Mouse (Mus musculus) limb, embryonic 14.5 days (tissue): ENCODE data around the gene Sfmbt1. TPM values are rescaled to one million over a fixed set of nuclear protein-coding genes. Genes with fewer than 3 reads are reported as not detected.

Experiments
- ATAC-seq: fragments of 200-750 bp; cut with Nextera tagmentation; 2 replicates; pipeline ENCODE4 v1.8.0; 2017; ENCODE audit warnings: low read depth, moderate number of reproducible peaks, moderate TSS enrichment; ENCODE audit not compliant: low FRiP score
- DNase-seq: peaks from one replicate; pipeline ENCODE4 v3.0.0-alpha.2; 2015; ENCODE audit warnings: low spot score
- H3K27ac ChIP-seq: fragments of 300-500 bp; sonication (generic); replicated peaks from 2 replicates; pipeline ENCODE4 v1.5.1; 2014; ENCODE audit warnings: low read depth, mild to moderate bottlenecking, low read length, moderate library complexity, mixed read lengths
- H3K27me3 ChIP-seq: fragments of 300-500 bp; sonication (generic); 2 replicates; pipeline ENCODE4 v1.6.1; 2014; ENCODE audit warnings: low read length, mixed read lengths; ENCODE audit not compliant: control insufficient read depth, insufficient read depth
- H3K36me3 ChIP-seq: fragments of 300-500 bp; sonication (generic); 2 replicates; pipeline ENCODE4 v1.6.1; 2014; ENCODE audit warnings: mild to moderate bottlenecking, low read length, moderate library complexity, mixed read lengths; ENCODE audit not compliant: control insufficient read depth, insufficient read depth
- H3K4me1 ChIP-seq: fragments of 300-500 bp; sonication (generic); 2 replicates; pipeline ENCODE4 v1.6.1; 2014; ENCODE audit warnings: antibody characterized with exemption, low read length, mixed read lengths; ENCODE audit not compliant: control insufficient read depth, insufficient read depth
- H3K4me2 ChIP-seq: fragments of 300-500 bp; sonication (generic); replicated peaks from 2 replicates; pipeline ENCODE4 v1.6.1; 2014; ENCODE audit warnings: low read depth, mild to moderate bottlenecking, low read length, moderate library complexity; ENCODE audit not compliant: severe bottlenecking
- H3K4me3 ChIP-seq: fragments of 300-500 bp; sonication (generic); replicated peaks from 2 replicates; pipeline ENCODE4 v1.5.1; 2014; ENCODE audit warnings: low read length
- H3K9ac ChIP-seq: fragments of 300-500 bp; sonication (generic); 2 replicates; pipeline ENCODE4 v1.6.1; 2014; ENCODE audit warnings: mild to moderate bottlenecking, low read depth, low read length, moderate library complexity; ENCODE audit not compliant: severe bottlenecking
- H3K9me3 ChIP-seq: fragments of 300-500 bp; sonication (generic); 2 replicates; pipeline ENCODE4 v1.6.1; 2016; ENCODE audit warnings: low read length; ENCODE audit not compliant: control insufficient read depth
- POLR2A ChIP-seq: fragments of 200-500 bp; IDR thresholded peaks from 2 replicates; pipeline ENCODE4 v1.8.0; 2012; ENCODE audit warnings: inconsistent platforms, mild to moderate bottlenecking, moderate library complexity, borderline replicate concordance; ENCODE audit not compliant: insufficient read depth, insufficient read length; ENCODE audit errors: extremely low read depth
- WGBS: fragments of 180-500 bp; shearing (Covaris S2); extraction: QIAGEN DNeasy Blood & Tissue Kit; methylation state at CpG from one replicate; pipeline ENCODE4 v1.1.7; 2014; 5-methylcytosine and 5-hydroxymethylcytosine counted together
- polyA plus RNA-seq, 2 experiments: library from polyadenylated mRNA; depleted of rRNA in 1 of 2; stranded (reverse) in 1 of 2; unstranded in 1 of 2; fragments of >200 nt; fragmentation: Nextera tagmentation in 1 of 2; extraction: Ambion mirVana in 1 of 2; gene quantifications; 2 replicates each; pipeline versions ENCODE4 v1.2.1 to v1.2.3; 2012 to 2014

Sfmbt1 gene
- polyA plus RNA-seq, 2 experiments = 7.7 to 14.0 TPM

DNA sequence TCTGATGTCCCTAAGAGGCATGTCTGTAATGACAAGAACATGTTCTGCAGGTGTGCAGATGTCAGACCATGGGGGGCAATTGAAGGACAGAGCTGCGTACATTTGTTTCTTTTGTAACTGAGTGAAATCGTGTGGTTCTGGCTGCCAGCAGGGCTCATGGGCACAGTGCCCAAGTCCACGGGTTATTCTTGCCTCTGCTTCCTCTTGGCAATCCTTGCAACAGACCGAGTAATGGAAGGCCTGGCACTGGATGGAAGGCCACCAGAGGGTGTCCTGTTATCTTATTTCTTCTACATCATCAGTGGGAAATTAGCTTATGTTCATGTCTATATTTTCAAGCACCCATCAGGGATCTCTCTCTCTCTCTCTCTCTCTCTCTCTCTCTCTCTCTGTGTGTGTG, 19.0 kb upstream of the Sfmbt1 start:
- Histone ChIP-seq H3K4me2 (no peak overlapping the region), H3K27ac (no peak overlapping the region), H3K4me3 (no peak overlapping the region), H3K36me3 (peaks cover 9% of the 10 kb centered on the region; the same call in 1 of the 2 replicates), H3K9ac (no peak overlapping the region), H3K9me3 (no peaks in the 10 kb centered on the region), H3K27me3 (no peaks in the 10 kb centered on the region), H3K4me1 (no peaks in the 10 kb centered on the region)
- DNase-seq = no peak
- no peak for TF ChIP-seq POLR2A
- no peak for ATAC-seq
- 59% methylated on average over 4 of the region's 4 CpGs for WGBS

DNA sequence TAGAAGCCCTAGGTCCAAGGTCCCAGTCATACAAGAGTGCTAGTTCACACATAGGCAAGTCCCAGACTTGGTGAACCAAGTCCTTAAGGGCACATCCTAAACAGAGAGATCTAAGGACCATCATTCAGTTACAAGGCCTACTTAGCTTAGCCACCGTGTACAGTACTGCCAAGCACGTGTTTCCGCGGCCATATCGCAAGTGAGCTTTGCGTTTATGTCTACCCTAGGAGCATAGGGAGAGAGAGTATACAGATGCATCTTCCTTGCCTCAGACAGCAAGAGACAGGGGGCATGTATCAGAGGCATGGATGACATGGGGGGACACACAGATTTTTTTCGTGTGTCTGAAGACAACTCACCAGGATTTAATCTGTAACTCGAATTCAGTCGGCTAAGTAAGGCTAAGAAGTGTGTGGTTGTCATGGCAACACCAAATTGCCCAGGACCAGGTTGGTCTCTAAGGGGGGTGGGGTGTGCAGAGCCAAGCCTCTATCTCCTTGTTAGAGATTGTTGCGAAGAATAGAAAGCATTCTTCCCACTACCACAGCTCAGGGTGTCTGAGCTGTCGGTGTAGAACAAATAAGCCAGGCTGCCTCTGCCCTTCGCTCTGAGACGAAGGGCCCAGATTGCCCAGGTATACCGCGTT, 17.1 kb upstream of the Sfmbt1 start:
- WGBS = 83% methylated on average over 15 of the region's 15 CpGs
- H3K4me2 ChIP-seq = no peak overlapping the region
- no peaks in the 10 kb centered on the region for H3K9me3 ChIP-seq
- DNase-seq = no peak
- H3K36me3 ChIP-seq = no peaks in the 10 kb centered on the region
- H3K27me3 ChIP-seq = no peaks in the 10 kb centered on the region
- H3K9ac ChIP-seq = no peak overlapping the region
- no peak overlapping the region for H3K27ac ChIP-seq
- no peak overlapping the region for H3K4me3 ChIP-seq
- no peak for ATAC-seq
- TF ChIP-seq POLR2A = no peak
- H3K4me1 ChIP-seq = no peaks in the 10 kb centered on the region

DNA sequence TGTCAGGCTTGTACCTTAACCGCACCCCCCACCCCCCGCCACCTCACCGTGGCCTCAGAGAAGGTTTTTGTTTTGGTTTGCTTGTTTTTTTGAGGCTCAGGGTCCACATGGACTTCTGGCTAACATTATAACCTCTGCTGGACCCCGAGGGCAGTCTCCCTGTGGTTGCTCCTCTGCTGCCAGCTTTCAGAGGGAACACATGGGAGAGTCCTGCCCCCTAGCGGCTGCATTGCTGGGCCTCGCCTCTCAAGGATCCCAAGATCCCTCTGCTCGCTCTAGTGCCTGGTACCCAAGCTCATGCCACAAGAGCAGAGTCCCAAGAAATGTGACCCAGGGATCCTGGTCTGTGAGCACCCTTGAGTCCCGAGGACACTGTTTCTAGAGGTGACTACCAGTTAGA, 15.0 kb upstream of the Sfmbt1 start:
- Histone ChIP-seq H3K36me3 (no peaks in the 10 kb centered on the region), H3K9ac (no peak overlapping the region), H3K4me3 (no peak overlapping the region), H3K27ac (no peak overlapping the region), H3K27me3 (no peaks in the 10 kb centered on the region), H3K9me3 (no peaks in the 10 kb centered on the region), H3K4me1 (no peaks in the 10 kb centered on the region), H3K4me2 (no peak overlapping the region)
- ATAC-seq (no peak), DNase-seq (peak; percentile 39)
- 31% methylated on average over 8 of the region's 8 CpGs for WGBS
- TF ChIP-seq POLR2A = no peak

DNA sequence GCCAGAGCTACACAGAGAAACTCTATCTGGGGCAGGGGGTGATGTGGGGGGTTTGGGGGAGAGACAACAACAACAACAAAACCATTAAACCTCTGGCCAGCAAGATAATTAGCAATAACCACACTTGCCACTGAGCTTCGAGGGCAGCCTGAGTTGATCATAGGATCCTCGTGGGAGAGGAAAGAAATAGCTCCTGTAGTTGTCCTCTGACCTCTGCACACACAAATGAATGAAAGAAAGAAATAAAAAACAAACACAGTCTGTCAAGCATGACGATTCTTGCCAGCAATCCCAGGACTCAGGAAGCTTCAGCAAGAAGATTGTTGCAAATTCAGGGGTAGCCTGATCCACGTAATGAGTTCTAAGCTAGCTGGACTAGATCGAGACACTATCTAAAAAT, 12.1 kb upstream of the Sfmbt1 start:
- no peaks in the 10 kb centered on the region for H3K9me3 ChIP-seq

DNA sequence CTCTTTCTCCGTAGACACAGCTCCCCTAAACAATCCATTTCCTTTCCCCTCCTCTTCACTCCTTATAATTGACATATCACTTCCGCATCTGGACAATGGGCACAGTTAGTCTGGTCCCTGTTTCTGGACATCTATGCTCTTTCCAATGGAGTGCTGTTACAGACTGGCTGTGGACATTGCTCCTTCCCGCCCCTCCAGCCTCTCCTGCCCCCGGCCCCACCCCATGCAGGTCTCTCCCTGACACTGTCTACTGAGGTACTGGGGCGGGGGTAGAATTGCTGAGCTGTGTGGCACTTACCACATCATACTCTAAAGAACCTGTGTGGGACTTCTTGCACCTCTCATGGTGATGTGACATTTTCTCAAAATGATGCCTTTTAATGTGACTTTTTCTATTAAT, 11.6 kb upstream of the Sfmbt1 start:
- ATAC-seq = no peak
- Histone ChIP-seq H3K36me3 (no peaks in the 10 kb centered on the region), H3K4me3 (no peak overlapping the region), H3K4me2 (no peak overlapping the region), H3K9ac (no peak overlapping the region), H3K27ac (no peak overlapping the region), H3K4me1 (no peaks in the 10 kb centered on the region), H3K27me3 (no peaks in the 10 kb centered on the region), H3K9me3 (no peaks in the 10 kb centered on the region)
- no peak for TF ChIP-seq POLR2A
- no peak for DNase-seq
- WGBS = 80% methylated on average over 5 of the region's 5 CpGs

More for the DNA sequence above, 12.1 kb upstream of the Sfmbt1 start:
- no peak overlapping the region for H3K27ac ChIP-seq
- no peak for DNase-seq
- no peak overlapping the region for H3K4me2 ChIP-seq
- no peak for TF ChIP-seq POLR2A
- H3K4me1 ChIP-seq = no peaks in the 10 kb centered on the region
- H3K9ac ChIP-seq = no peak overlapping the region
- 58% methylated on average over 5 of the region's 5 CpGs for WGBS
- H3K36me3 ChIP-seq = no peaks in the 10 kb centered on the region
- H3K27me3 ChIP-seq = no peaks in the 10 kb centered on the region
- ATAC-seq = no peak
- no peak overlapping the region for H3K4me3 ChIP-seq
